Mouse (Mus musculus): ENCODE measurements around the gene Vac14. TPM values are rescaled to one million over a fixed set of nuclear protein-coding genes. Genes with fewer than 3 reads are reported as not detected.

Gene Vac14
- polyA plus RNA-seq, 3 experiments from 2014 or later: 5.6 to 7.8 (median 6.3) TPM

DNA sequence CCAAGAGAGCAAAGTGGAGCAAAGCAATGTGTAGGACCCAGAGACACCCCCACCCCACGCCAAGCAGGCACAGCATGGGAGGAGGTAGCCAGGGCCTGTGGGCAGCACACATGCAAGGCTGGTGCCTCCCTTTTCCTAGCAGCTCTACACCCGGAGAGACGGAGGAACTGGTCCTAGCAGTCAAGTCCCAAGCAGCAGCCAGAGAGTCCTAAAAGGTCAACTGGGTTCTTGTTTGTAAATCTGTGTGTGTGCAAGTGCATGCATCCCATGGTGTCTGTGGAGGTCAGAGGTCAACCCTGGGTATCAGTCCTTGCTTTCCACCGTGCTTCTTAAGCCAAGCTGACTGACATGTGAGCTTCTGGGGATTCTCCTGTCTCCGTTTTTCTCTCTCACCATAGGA is 75.8 kb downstream of the Vac14 start:
- no peak for ATAC-seq

- no peak for ATAC-seq
Measured at GRCm38 (mm10) chr8:110694826-110695225, 76.4 kb downstream of the Vac14 start.

DNA sequence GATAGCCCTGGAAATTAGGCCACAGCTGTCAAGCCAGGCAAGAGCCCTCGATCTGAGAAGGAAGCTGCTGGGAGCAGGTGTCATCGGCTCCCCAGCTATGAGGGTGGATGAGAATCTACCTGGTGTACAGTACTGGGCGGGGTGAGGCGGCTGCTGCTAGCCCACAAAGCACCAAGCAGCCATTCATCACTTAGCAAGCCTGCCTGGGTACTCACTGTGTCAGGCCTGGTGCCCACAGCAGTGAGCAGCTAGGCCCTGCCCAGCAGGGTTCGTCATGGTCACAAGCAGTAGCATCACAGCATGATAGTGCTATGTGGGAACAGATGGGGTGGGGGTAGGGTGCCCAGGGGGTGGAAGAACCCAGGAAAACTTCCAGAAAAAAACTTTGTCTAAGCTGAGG is 77.0 kb downstream of the Vac14 start:
- ATAC-seq: no peak

- no peak for ATAC-seq
Measured at GRCm38 (mm10) chr8:110696051-110696450, 77.7 kb downstream of the Vac14 start.

DNA sequence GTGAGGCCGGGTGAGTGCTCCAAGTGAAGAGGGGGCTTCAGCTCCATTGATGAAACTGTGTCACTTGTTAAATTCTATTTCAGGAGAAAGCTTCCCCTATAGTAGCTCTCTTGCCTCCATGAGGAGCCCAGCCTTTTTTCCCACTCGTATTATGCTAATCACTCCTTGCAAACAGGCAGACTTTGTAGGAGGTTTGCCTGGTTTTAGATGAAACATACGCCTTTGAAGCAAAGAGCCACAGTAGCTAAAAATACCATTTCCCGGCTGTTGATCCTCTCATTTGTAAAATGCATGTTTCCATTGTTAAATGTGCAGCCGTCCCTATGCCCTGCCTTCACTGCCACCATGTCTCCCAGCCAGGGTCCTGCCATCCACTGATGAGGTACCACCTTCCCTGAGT is 79.2 kb downstream of the Vac14 start:
- no peak for ATAC-seq

DNA sequence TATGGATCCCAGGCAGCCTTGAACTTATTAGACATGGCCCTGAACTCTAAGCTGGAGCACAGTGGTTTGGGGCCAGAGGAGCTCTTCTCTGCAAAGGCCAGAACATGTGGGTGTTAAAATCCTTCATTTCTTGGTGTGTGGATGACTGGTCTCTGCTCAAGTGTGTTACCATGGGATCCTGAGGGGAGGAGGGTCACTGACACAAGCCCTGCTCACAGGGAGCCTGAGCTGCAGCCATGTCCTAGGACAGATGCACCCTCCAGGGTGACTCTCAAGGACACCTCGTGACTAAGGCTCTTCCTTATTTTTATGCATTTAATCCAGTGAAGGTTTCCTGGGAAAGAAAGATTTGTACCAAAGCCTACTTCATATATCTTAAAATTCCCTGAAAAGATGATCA is 79.7 kb downstream of the Vac14 start:
- ATAC-seq: no peak

- no peak for ATAC-seq
Measured at GRCm38 (mm10) chr8:110699501-110699900, 81.1 kb downstream of the Vac14 start.

DNA sequence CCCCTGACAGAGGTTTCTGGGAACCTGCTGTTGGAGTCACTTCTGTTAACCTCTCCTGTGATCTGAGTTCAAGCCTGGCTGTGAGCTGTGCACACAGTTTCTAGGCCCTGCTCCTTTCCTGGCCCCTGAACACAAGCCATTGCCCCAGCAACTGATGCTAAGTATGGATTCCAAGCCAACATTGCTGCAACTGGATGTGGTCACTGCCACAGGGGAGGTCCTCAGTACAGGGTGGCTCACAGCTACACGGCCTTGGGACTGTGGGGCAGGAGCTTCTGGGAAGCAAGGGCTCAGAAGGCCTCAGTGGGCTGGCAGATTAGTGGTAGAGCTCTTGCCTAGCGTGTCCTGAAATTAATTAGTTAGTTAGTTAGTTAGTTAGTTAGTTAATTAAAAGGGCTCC is 82.2 kb downstream of the Vac14 start:
- ATAC-seq: no peak

GRCm38 (mm10) chr8:110702636-110703459 is 84.5 kb downstream of the Vac14 start:
- no peak for ATAC-seq

DNA sequence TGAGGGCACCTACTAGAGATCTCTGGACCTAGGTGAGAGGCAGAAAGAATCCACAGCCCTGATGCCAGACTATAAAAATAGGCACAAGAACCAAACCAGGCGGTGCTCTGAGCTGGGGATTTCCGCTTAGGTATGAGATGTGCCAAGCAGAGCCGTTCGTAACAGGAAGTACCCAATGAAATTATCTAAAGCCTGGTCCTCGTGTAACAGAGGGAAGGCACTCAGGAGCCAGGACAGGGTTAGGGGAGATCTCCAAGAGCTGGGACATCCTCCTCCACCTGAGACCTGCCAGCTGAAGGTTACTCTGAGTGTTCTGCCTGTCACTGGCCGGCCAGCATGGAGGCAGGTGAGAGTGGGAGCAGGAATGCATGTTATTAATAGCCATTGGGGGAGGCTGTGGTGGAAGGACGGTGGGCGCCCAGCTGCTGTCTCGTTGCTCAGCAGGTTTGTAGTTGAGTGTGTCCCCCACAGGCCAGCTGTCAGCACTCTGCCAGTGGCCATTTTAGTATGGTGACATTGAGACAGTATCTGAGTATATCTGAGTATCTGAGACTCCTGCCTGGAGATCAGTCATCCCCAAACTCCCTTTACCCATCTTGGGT is 85.2 kb downstream of the Vac14 start:
- ATAC-seq: peak; percentile 52

DNA sequence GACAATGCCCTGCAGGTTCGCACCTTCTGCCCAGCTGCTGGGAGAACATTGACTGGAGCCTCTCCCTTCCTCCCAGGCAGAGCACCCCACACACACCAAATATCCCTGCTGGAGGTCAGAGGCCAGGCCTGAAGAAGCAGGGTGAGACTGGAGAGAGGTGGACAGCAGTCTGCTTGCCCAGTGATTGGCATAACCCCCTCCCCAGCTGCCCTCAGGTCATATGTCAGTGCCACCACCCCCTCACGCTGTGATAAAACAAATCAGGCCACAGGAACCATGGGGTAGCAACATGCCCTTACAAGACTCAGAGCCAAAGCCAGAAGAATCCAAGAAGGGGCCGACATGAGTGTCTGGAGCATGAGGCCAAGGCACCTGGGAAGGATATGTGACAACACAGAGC is 85.7 kb downstream of the Vac14 start:
- ATAC-seq: no peak

DNA sequence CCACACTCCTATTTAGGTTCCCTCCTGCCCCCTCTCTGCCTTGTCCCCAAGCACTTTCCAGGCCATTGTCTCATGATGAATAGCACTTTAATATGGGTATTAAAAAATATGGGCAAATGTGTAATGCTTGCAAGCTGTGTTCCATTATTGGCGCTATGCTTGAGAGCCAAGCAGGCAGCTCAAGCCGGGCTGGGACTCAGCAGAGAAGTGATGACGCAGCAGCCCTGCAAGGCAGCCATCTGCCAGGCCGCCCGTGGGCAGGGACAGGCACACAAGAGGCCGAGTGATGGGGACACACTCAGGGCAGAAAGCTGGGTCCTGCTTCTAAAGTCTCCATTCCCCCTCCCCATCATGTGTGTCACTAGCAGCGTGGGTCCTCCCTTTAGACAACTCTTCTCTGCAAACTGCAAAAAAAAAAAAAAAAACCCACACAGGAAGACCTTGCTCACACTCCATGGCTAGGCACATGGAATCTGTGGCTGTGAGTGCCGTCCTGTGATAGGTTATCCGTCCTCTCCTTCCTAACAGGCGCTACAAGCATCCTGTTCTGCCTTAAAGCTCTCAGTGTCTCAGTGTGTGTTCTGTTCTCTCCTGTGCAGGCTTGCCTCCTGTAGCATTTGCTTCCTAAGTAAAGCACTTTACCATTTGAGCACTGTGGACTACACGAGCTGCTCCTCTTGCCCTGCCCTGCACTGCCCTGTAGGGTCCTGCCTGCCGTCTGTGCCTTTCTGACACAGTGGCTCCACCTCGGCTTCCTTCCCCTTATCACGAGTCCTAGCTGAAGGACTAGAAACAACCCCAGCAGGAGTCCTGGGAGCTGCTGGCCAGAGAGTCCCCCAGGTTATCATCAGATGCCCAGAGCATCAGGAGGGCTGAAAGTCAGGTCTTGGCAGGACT is 87.3 kb downstream of the Vac14 start:
- no peak for ATAC-seq

- ATAC-seq: no peak
Measured at GRCm38 (mm10) chr8:110706288-110706870, 88.0 kb downstream of the Vac14 start.

DNA sequence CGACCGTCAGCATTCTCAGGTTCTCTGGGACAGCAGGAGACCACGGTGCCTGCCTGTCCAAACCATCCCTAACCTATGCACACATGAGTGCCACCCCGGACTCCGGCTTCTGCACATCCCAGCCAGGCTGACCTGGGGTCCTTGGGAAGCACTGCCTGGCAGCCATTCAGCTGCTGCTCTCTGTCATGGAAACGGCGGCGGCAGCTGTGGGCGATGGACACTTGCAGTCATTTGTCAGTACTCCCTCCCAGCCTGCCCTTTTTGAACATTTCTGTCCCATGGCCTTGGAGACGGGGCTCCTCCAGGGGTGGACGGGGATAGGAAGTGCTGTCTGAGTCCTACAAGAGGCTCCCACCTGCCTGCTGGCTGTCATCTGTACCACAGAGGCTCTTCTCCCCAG is 90.0 kb downstream of the Vac14 start:
- ATAC-seq: no peak

DNA sequence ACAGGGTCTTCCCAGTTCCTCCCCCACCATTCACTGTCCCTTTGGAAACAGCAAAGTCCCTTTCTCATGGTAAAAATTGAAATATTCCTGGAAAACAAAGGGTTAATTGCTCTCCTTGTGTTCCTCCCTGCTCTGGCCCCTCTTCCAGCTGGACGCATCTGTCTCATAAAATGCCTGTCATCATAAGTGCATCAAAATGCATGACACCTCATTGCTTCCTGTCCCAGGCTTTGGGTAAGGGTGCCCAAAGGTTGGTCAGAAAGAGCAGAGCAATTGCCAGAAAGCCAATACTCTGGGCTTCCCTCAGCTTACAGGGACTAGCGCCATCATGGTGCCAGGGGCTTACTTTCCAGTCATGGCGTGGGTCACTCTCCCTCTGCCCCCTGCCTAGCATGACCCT is 92.2 kb downstream of the Vac14 start:
- no peak for ATAC-seq

DNA sequence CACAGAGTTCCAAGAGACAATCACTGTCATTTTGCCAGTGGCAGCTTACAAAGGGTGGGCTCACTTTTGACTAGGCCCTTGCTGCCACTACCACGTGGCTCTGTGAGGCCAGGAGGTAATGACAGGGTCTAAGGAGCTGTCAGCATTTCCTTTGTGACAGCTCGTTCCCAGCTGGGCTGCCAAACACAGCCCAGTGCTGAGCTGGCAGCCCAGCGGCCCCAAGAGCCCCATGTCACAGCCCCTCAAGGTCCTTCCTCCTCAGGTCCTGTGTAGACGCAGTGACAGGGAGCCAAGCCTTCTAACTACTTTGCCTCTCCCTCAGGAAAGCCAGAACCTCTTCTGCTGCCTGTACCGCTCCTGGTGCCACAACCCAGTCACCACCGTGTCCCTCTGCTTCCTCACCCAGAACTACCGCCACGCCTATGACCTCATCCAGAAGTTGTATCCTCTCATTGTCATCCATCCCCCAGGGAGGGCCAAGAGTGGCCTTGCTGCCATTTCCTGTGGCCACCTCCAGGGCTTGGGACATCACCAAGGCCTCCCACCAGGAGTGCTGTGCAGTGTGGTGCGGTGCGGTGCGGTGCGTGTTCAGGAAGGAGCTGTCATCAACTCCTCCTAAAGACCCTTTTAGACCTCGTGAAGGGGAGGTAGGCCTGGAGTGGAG is 93.0 kb downstream of the Vac14 start:
- ATAC-seq: no peak

DNA sequence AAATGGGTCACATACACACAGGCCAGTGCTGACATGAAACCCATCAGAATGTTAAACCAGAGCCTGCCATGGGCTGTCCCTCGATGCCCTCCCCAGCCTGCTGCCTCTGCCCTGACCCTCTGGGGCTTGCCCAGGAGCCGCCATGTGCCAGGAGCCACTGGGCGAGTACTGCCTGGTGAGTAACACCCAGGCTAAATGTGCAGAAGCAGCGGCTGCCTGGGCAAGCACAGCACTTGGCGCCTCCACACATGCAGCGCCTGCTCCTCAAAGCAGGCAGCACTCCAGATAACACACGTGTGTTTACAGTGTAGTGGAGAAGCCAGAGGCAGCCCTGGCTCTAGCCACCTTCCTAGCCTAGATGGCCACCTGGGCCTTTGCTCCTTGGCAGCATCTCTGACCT is 94.7 kb downstream of the Vac14 start:
- ATAC-seq: no peak

DNA sequence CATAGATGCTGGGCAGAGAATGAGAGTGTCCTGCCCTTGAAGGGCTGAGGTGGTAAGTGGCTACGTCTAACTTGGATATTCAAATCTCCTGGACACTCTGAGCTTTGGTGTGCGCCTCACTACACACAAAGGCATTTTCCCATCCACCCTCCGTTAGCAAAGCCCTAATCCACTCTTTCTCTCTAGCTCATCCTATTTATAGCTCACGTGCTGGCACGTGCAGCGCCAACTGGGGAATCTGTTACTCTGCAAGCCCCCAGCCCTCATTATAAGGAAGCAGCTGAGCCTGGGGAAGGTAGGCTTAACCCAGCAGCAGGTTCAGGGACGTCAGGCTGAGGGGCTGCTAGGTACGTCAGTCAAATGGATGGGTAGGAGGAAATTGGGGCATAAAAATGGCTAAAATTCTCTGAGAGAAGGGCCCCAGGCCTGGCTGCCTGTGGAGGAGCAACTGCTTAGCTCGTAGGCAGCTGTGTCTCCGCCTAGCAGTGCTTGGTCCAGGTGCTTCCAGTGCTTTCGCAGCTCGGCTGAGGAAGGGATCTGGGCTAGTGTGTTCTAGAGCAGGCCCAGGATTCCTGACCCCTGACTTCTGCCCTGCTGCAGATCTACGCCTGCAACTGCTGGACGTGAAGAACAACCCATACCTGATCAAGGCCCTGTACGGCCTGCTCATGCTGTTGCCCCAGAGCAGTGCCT is 96.6 kb downstream of the Vac14 start:
- no peak for ATAC-seq

GRCm38 (mm10) chr8:110716075-110716474 is 97.7 kb downstream of the Vac14 start:
- no peak for ATAC-seq

DNA sequence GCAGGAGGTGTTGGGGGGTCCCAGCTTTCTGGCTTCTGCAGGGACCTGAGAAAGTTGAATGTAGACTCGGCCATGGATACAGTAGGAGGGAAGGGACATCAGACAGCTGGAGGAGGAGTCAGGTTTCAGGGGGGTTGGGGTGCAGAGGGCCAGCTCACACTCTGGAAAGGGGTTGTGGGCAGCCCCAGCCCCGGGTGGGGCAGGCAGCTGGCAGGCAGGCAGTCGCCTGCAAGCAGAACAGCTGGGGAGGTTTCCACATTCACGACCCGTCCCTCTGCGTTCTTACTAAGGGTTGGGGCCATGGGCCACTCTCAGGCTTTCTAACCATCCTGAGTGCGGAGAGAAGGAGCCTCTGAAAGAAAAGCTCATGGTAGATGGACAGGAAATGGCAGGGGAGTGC is 98.7 kb downstream of the Vac14 start:
- ATAC-seq: no peak

DNA sequence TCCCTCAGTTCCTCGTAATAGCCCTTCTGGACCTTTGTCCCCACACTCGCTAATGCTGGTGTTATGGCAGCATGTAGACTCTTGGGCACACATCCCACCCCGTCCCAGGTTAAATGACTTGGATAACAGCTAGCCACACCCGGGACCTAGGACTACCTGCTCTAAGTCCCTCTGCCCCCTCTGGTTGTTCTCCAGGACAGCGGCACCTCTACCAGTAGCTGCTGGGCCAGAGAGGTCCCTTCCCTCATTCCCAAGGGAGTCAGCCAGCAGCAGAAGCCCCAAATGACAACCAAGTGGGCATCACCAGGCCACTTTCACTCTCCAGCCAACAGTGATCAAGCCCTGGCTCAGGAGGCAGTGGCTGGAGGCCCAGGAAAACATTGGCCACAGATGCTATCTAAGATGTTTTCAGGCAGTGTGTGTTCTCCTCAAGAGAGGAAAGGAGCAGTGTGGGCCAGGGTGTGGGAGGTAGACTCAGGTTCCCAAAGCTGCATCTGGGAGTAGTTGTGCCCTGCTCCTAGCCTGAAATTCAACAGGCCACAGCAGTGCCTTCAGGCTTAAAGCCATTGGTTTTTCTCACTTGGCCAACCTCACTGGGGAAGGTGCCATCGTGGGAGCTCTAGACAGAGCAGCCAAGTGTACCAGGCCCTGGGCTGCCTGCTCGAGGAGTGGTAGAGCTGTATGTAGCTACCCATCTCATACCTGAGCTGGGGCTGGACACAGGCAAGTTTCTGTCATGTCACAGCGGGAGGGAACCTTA is 100.0 kb downstream of the Vac14 start:
- ATAC-seq: no peak

Measured in inflammation-experienced regulatory T-cells, adult 6 months (primary cell).